Mouse (Mus musculus): ENCODE results near the gene Zfp280b.

DNA sequence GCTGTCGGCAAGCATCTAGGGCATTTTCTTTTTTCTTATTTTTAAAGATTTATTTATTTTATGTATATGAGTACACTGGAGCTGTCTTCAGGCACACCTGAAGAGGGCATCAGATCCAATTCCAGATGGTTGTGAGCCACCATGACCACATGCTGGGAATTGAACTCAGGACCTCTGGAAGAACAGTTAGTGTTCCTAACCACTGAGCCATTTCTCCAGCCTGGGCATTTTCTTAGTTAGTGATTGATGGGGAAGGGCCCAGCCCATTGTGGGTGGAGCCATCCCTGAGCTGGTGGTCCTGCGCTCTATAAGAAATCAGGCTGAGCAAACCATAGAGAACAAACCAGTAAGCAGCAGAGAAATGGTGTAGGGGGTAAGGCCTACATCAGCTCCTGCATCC is 29.2 kb upstream of the Zfp280b start:
- TF ChIP-seq EP300 (optimal IDR thresholded peaks at IDR 0.05): no peak
- no peak for TF ChIP-seq CTCF (IDR thresholded peaks at IDR 0.05; ENCODE audit: low read depth)
